Mouse (Mus musculus) forebrain, embryonic 13.5 days (tissue): ENCODE measurements around the gene Gm45717. TPM values are rescaled to one million over a fixed set of nuclear protein-coding genes. Genes with fewer than 3 reads are reported as not detected.

ENCODE experiments used
- ATAC-seq: fragments of 200-750 bp; cut with Nextera tagmentation; 2 replicates; pipeline ENCODE4 v1.8.0; 2017
- H3K27ac ChIP-seq: fragments of 300-500 bp; sonication (generic); 2 replicates; pipeline ENCODE4 v1.5.1; 2015; ENCODE audit warnings: inconsistent platforms, mild to moderate bottlenecking, moderate library complexity
- H3K27me3 ChIP-seq: fragments of 300-500 bp; sonication (generic); 2 replicates; pipeline ENCODE4 v1.6.1; 2015; ENCODE audit warnings: mild to moderate bottlenecking, inconsistent platforms
- H3K36me3 ChIP-seq: fragments of 300-500 bp; sonication (generic); 2 replicates; pipeline ENCODE4 v1.6.1; 2015; ENCODE audit warnings: mild to moderate bottlenecking, inconsistent platforms; ENCODE audit not compliant: poor library complexity, severe bottlenecking
- H3K4me1 ChIP-seq: fragments of 300-500 bp; sonication (generic); 2 replicates; pipeline ENCODE4 v1.6.1; 2015; ENCODE audit warnings: inconsistent platforms
- H3K4me2 ChIP-seq: fragments of 300-500 bp; sonication (generic); 2 replicates; pipeline ENCODE4 v1.6.1; 2015; ENCODE audit warnings: inconsistent platforms, mild to moderate bottlenecking, moderate library complexity
- H3K4me3 ChIP-seq: fragments of 300-500 bp; sonication (generic); 2 replicates; pipeline ENCODE4 v1.5.1; 2015; ENCODE audit warnings: mild to moderate bottlenecking, inconsistent platforms
- H3K9ac ChIP-seq: fragments of 300-500 bp; sonication (generic); 2 replicates; pipeline ENCODE4 v1.6.1; 2015; ENCODE audit warnings: mild to moderate bottlenecking, inconsistent platforms
- H3K9me3 ChIP-seq: fragments of 300-500 bp; sonication (generic); replicated peaks from 2 replicates; pipeline ENCODE4 v1.6.1; 2016; ENCODE audit warnings: inconsistent platforms
- WGBS: fragments of 180-500 bp; shearing (Covaris S2); methylation state at CpG from one replicate; pipeline ENCODE4 v1.1.7; 2015; 5-methylcytosine and 5-hydroxymethylcytosine counted together
- polyA plus RNA-seq: library from polyadenylated mRNA; unstranded; fragments of >200 nt; fragmentation: Nextera tagmentation; extraction: Ambion mirVana; gene quantifications from 2 replicates; pipeline ENCODE4 v1.2.1, GENCODE M21; 2015

The Gm45717 gene
- polyA plus RNA-seq, 1 experiment from 2014 or later, result not detected

DNA sequence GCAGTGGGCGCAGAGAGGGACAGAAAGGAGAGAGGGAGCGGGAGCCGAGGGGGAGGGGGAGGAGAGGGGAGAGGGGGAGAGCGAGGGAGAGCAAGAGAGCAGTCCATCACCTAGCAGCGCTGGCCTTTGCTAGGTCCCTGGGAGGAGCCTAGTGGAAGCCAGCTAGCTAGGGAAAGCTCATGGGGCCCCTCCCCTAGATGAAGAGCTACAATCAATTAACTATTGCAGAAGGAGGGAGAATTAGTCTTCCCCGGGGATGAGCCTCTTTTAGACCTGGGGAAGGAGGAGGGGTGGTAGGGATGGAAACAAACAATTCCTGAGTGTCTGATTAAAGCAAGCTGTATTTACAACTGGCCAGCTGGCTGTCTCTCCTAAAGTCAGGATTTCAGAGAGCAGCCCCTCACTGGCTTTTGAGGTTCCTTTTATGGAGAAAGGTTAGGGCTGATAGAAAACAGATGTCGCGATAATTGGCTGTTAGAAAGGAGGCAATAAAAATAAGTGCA lies 16.0 kb downstream of the Gm45717 start:
- Histone ChIP-seq H3K9me3 (no peaks in the 10 kb centered on the region), H3K4me1 (peaks cover 25% of the 10 kb centered on the region), H3K27ac (no peak overlapping the region), H3K27me3 (peaks cover 10% of the 10 kb centered on the region; the same call in 1 of the 2 replicates), H3K9ac (no peak overlapping the region), H3K4me3 (no peak overlapping the region), H3K4me2 (no peak overlapping the region), H3K36me3 (no peaks in the 10 kb centered on the region)
- ATAC-seq, result no peak
- WGBS, result 16% methylated on average over 7 of the region's 8 CpGs

- Histone ChIP-seq H3K4me1 (peaks cover 25% of the 10 kb centered on the region), H3K27me3 (peaks cover 10% of the 10 kb centered on the region; the same call in 1 of the 2 replicates), H3K4me3 (no peak overlapping the region), H3K9me3 (no peaks in the 10 kb centered on the region), H3K4me2 (no peak overlapping the region), H3K9ac (no peak overlapping the region), H3K36me3 (no peaks in the 10 kb centered on the region), H3K27ac (no peak overlapping the region)
- no peak for ATAC-seq
- 21% methylated on average over 2 of the region's 2 CpGs for WGBS
These were observed 16.8 kb downstream of the Gm45717 start for GRCm38 (mm10) chr7:140938896-140939295.

- Histone ChIP-seq H3K9me3 (no peaks in the 10 kb centered on the region), H3K4me1 (peaks cover 25% of the 10 kb centered on the region), H3K4me2 (no peak overlapping the region), H3K4me3 (no peak overlapping the region), H3K27ac (no peak overlapping the region), H3K27me3 (peaks cover 10% of the 10 kb centered on the region; the same call in 1 of the 2 replicates), H3K36me3 (no peaks in the 10 kb centered on the region), H3K9ac (no peak overlapping the region)
- WGBS, result 46% methylated on average over 3 of the region's 3 CpGs
- ATAC-seq, result no peak
These were observed 17.3 kb downstream of the Gm45717 start for GRCm38 (mm10) chr7:140938436-140938835.

- Histone ChIP-seq H3K9me3 (no peaks in the 10 kb centered on the region), H3K9ac (no peak overlapping the region), H3K4me2 (no peak overlapping the region), H3K4me1 (peaks cover 15% of the 10 kb centered on the region), H3K27ac (no peak overlapping the region), H3K27me3 (peaks cover 33% of the 10 kb centered on the region), H3K36me3 (no peaks in the 10 kb centered on the region), H3K4me3 (no peak overlapping the region)
- ATAC-seq, result no peak
- 91% methylated on average over 6 of the region's 6 CpGs for WGBS
These were observed 28.6 kb downstream of the Gm45717 start for GRCm38 (mm10) chr7:140927181-140927580.

DNA sequence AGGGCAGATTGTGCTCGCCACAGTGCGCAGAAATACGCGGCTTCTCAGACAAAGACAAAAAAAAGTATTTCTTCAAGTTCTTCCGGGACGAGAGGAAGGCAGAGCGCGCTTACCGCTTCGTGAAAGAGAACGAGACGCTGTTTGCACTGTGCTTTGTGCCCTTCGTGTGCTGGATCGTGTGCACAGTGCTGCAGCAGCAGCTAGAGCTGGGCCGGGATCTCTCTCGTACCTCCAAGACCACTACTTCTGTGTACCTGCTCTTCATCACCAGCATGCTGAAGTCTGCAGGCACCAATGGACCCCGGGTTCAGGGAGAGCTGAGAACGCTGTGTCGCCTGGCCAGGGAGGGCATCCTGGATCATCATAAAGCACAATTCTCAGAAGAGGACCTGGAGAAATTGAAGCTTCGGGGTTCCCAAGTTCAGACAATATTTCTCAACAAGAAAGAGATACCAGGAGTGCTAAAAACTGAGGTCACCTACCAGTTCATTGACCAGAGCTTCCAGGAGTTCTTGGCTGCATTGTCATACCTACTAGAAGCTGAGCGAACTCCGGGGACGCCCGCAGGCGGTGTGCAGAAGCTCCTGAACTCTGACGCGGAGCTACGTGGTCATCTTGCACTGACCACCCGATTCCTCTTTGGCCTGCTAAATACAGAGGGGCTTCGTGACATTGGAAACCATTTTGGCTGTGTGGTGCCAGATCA lies 32.5 kb downstream of the Gm45717 start:
- H3K27me3 ChIP-seq, result peaks cover 70% of the 10 kb centered on the region

DNA sequence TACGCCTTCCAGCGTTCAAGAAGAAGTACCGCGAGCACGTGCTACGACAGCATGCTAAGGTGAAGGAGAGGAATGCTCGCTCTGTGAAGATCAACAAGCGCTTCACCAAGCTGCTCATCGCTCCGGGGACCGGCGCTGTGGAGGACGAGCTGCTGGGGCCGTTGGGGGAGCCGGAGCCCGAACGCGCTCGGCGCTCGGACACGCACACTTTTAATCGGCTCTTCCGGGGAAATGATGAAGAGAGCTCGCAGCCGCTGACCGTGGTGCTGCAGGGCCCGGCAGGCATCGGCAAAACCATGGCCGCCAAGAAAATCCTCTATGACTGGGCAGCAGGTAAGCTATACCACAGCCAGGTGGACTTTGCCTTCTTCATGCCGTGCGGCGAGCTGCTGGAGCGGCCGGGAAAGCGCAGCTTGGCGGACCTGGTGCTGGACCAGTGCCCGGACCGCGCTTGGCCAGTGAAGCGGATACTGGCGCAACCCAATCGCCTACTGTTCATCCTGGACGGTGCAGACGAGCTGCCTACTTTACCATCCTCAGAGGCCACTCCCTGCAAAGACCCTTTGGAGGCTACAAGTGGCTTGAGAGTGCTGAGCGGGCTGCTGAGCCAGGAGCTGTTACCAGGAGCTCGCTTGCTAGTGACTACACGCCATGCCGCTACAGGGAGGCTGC lies 33.2 kb downstream of the Gm45717 start:
- WGBS, result under 1% methylated on average over 49 of the region's 49 CpGs
- peak; percentile 69; the same call in 1 of the 2 replicates for ATAC-seq
- H3K27ac ChIP-seq, result no peak overlapping the region
- peaks cover 18% of the 10 kb centered on the region for H3K4me1 ChIP-seq
- H3K36me3 ChIP-seq, result no peaks in the 10 kb centered on the region
- no peaks in the 10 kb centered on the region for H3K9me3 ChIP-seq
- peaks cover 74% of the 10 kb centered on the region for H3K27me3 ChIP-seq
- H3K4me3 ChIP-seq, result peak overlapping the region; percentile 45
- H3K9ac ChIP-seq, result peak overlapping the region; percentile 57
- H3K4me2 ChIP-seq, result peak overlapping the region; percentile 90

More for the DNA sequence above, 32.5 kb downstream of the Gm45717 start:
- no peak for ATAC-seq
- Histone ChIP-seq H3K4me3 (peak overlapping the region; percentile 45), H3K27ac (no peak overlapping the region), H3K4me2 (peak overlapping the region; percentile 90), H3K36me3 (no peaks in the 10 kb centered on the region), H3K4me1 (peaks cover 18% of the 10 kb centered on the region), H3K9ac (peak overlapping the region; percentile 57), H3K9me3 (no peaks in the 10 kb centered on the region)
- 23% methylated on average over 30 of the region's 30 CpGs for WGBS

DNA sequence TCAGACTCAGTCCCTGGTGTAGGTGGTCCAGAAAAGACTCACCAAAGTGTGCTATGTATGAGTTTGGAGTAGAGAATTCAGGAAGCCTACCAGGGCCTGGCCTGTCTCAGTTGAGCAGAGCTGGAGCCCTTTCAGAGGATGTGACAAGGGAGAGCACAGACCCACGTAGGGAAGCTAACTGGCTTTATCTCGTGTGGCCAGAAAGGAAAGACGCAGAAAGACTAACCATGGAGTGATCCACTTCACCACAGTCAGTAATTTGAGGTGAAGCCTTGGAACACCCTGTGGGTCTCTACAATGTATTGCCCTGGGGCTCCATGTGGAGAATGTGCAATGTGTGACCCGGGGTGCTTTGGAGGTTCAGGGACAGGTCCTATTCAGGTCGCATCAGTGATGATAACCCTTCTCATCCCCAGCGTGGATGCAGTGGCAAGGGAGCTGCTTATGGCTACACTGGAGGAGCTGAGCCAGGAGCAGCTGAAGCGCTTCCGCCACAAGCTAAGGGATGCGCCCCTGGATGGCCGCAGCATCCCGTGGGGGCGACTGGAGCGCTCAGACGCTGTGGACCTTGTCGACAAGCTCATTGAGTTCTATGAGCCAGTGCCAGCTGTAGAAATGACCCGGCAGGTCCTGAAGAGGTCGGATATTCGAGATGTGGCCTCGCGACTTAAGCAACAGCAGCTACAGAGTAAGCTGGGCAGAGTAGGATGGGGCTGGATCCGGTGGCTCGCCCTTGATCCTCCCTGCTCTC lies 34.3 kb downstream of the Gm45717 start:
- Histone ChIP-seq H3K4me2 (no peak overlapping the region), H3K9me3 (no peaks in the 10 kb centered on the region), H3K27me3 (peaks cover 74% of the 10 kb centered on the region), H3K9ac (no peak overlapping the region), H3K4me1 (peaks cover 18% of the 10 kb centered on the region), H3K4me3 (0 out of 2 replicates have a peak overlapping the region, but pooled peaks have one; percentile 45), H3K36me3 (no peaks in the 10 kb centered on the region), H3K27ac (no peak overlapping the region)
- ATAC-seq, result no peak
- 32% methylated on average over 22 of the region's 22 CpGs for WGBS

DNA sequence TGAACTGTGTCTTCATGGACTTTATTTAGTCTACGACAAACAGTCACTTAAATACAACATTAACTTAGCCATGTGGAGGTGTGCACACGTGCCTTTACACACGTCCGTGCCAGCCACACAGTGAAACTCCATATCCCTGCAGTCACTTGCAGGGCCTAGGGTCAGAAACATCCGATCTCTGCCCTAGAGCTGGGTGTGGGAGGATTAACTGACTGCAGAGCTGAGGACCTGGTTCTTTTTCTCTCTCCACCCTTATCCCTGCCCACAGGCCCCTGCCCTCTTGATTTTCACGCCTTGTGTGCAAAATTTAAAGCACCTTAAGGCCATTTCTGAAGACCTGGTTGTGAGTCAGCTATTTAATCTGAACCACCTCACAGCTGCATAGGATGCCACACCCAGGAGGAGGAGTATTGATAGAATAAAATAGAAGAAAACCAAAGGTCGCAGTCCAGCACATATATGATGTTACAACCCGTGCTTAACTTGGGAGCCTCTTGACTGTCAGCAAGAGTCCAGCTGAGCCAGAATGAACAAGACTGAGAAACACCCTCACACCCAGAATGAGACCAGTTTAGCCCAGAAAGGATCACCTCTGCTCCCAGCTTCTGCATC lies 35.2 kb downstream of the Gm45717 start, which contains the start of gene Nlrp6:
Nlrp6 (plus strand) TSS at position 485 of the 612 bp plus-strand sequence.
- 73% methylated on average over 8 of the region's 8 CpGs for WGBS
- no peak within 1 kb of the TSS for H3K27ac ChIP-seq
- H3K9ac ChIP-seq, result no peak within 1 kb of the TSS
- no peak within 1 kb of the TSS for H3K4me2 ChIP-seq
- no peaks in the 10 kb centered on the region for H3K9me3 ChIP-seq
- H3K4me3 ChIP-seq, result no peak within 1 kb of the TSS
- peaks cover 74% of the 10 kb centered on the region for H3K27me3 ChIP-seq
- peaks cover 18% of the 10 kb centered on the region for H3K4me1 ChIP-seq
- ATAC-seq, result no peak
- no peaks in the 10 kb centered on the region for H3K36me3 ChIP-seq

DNA sequence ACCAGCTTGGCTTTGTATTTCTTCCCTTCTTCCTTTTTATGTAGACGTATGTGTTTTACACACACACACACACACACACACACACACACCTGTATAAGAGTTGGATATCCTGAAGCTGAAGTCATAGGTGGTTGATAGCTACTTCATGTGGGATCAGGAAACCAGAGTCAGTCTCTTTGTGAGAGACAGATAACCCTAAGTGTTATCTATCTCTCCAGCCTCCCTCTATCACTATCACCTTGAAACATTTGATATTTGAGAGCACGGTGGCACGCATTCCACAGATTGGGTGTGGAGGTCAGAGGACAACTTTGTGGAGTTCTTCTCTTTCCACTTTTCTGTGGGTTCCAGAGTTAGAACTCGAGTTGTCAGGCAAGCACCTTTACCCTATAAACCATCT lies 35.8 kb downstream of the Gm45717 start:
- Histone ChIP-seq H3K4me2 (no peak overlapping the region), H3K36me3 (no peaks in the 10 kb centered on the region), H3K9me3 (no peaks in the 10 kb centered on the region), H3K27me3 (peaks cover 68% of the 10 kb centered on the region), H3K4me1 (peaks cover 18% of the 10 kb centered on the region), H3K4me3 (no peak overlapping the region), H3K27ac (no peak overlapping the region), H3K9ac (no peak overlapping the region)
- 83% methylated on average over 4 of the region's 4 CpGs for WGBS
- ATAC-seq, result no peak

GRCm38 (mm10) chr7:140914031-140914690 lies 41.6 kb downstream of the Gm45717 start:
- H3K36me3 ChIP-seq, result no peaks in the 10 kb centered on the region

GRCm38 (mm10) chr7:140912846-140913482 lies 42.8 kb downstream of the Gm45717 start:
- ATAC-seq, result no peak
- Histone ChIP-seq H3K4me1 (peaks cover 4% of the 10 kb centered on the region; the same call in 1 of the 2 replicates), H3K27me3 (peaks cover under 1% of the 10 kb centered on the region), H3K36me3 (no peaks in the 10 kb centered on the region), H3K9ac (no peak overlapping the region), H3K9me3 (no peaks in the 10 kb centered on the region), H3K27ac (no peak overlapping the region), H3K4me3 (no peak overlapping the region), H3K4me2 (no peak overlapping the region)
- 77% methylated on average over 5 of the region's 5 CpGs for WGBS

More at GRCm38 (mm10) chr7:140914031-140914690, 41.6 kb downstream of the Gm45717 start:
- 85% methylated on average over 8 of the region's 8 CpGs for WGBS
- Histone ChIP-seq H3K4me2 (no peak overlapping the region), H3K9ac (no peak overlapping the region), H3K27ac (no peak overlapping the region), H3K27me3 (peaks cover 10% of the 10 kb centered on the region), H3K9me3 (no peaks in the 10 kb centered on the region), H3K4me3 (no peak overlapping the region), H3K4me1 (no peaks in the 10 kb centered on the region)
- no peak for ATAC-seq
